Mouse (Mus musculus): ENCODE results near the gene Atg16l1.

Gene Atg16l1

GRCm38 (mm10) chr1:87755641-87756470 lies at the start of gene Atg16l1:
Gene Atg16l1, plus strand, starts transcription at chr1:87755870.
- peak; percentile 98 for DNase-seq (ENCODE audit: low read depth, low spot score)

- no peak for DNase-seq (ENCODE audit: low read depth, low spot score)
Measured at GRCm38 (mm10) chr1:87706361-87706760, 49.3 kb upstream of the Atg16l1 start.

- no peak for DNase-seq (ENCODE audit: low read depth, low spot score)
Measured at GRCm38 (mm10) chr1:87709020-87709419, 46.6 kb upstream of the Atg16l1 start.

GRCm38 (mm10) chr1:87709661-87710270 lies 45.9 kb upstream of the Atg16l1 start:
- no peak for DNase-seq (ENCODE audit: low read depth, low spot score)

- DNase-seq (ENCODE audit: low read depth, low spot score), result no peak
Measured at GRCm38 (mm10) chr1:87711938-87712613, 43.6 kb upstream of the Atg16l1 start.

GRCm38 (mm10) chr1:87712614-87712971 lies 43.1 kb upstream of the Atg16l1 start:
- DNase-seq (ENCODE audit: low read depth, low spot score), result no peak

GRCm38 (mm10) chr1:87721382-87721781 lies 34.3 kb upstream of the Atg16l1 start:
- no peak for DNase-seq (ENCODE audit: low read depth, low spot score)

GRCm38 (mm10) chr1:87722081-87722480 lies 33.6 kb upstream of the Atg16l1 start:
- DNase-seq (ENCODE audit: low read depth, low spot score), result no peak

GRCm38 (mm10) chr1:87723351-87723750 lies 32.3 kb upstream of the Atg16l1 start:
- no peak for DNase-seq (ENCODE audit: low read depth, low spot score)

GRCm38 (mm10) chr1:87729070-87729469 lies 26.6 kb upstream of the Atg16l1 start:
- no peak for DNase-seq (ENCODE audit: low read depth, low spot score)

GRCm38 (mm10) chr1:87729850-87730249 lies 25.8 kb upstream of the Atg16l1 start:
- DNase-seq (ENCODE audit: low read depth, low spot score), result no peak

- no peak for DNase-seq (ENCODE audit: low read depth, low spot score)
Measured at GRCm38 (mm10) chr1:87730271-87730670, 25.4 kb upstream of the Atg16l1 start.

- no peak for DNase-seq (ENCODE audit: low read depth, low spot score)
Measured at GRCm38 (mm10) chr1:87733212-87733611, 22.5 kb upstream of the Atg16l1 start.

- no peak for DNase-seq (ENCODE audit: low read depth, low spot score)
Measured at GRCm38 (mm10) chr1:87734153-87734552, 21.5 kb upstream of the Atg16l1 start.

- DNase-seq (ENCODE audit: low read depth, low spot score), result no peak
Measured at GRCm38 (mm10) chr1:87740584-87741290, 14.9 kb upstream of the Atg16l1 start.

- DNase-seq (ENCODE audit: low read depth, low spot score), result no peak
Measured at GRCm38 (mm10) chr1:87749360-87749973, 6.2 kb upstream of the Atg16l1 start.

- DNase-seq (ENCODE audit: low read depth, low spot score), result no peak
Measured at GRCm38 (mm10) chr1:87763821-87764220, 8.2 kb downstream of the Atg16l1 start.

GRCm38 (mm10) chr1:87765741-87766140 lies 10.1 kb downstream of the Atg16l1 start:
- peak; percentile 30 for DNase-seq (ENCODE audit: low read depth, low spot score)

GRCm38 (mm10) chr1:87766233-87766632 lies 10.6 kb downstream of the Atg16l1 start:
- peak; percentile 61 for DNase-seq (ENCODE audit: low read depth, low spot score)

GRCm38 (mm10) chr1:87769263-87769662 lies 13.6 kb downstream of the Atg16l1 start:
- DNase-seq (ENCODE audit: low read depth, low spot score), result no peak

GRCm38 (mm10) chr1:87770486-87770885 lies 14.8 kb downstream of the Atg16l1 start:
- no peak for DNase-seq (ENCODE audit: low read depth, low spot score)
